Mouse (Mus musculus) T-cell, adult 2 months (primary cell): ENCODE results near the gene C1galt1.

Experiments
- DNase-seq: peaks from one replicate; pipeline ENCODE4 v3.0.0; 2022; ENCODE audit warnings: low spot score

Gene C1galt1

GRCm38 (mm10) chr6:7859161-7859560 lies 14.5 kb downstream of the C1galt1 start:
- DNase-seq: no peak

DNA sequence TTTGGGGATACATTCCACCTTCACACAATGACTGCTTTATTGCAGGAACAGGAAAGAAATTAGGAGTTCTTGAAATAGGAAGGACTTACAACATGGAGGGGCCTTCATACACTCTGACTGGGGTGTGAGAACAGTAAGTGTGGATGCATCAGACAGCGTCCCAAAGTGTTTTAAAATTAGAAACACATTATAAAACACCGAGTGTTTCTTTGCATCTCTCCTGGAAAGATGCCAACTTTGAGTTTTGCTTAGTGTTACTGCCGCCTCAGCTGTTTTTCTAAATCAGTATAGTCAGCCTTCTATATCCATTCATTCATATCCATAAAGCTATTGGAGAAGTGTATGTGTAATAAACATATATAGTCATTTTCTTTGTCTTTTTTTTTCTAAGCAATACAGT lies 16.4 kb downstream of the C1galt1 start:
- no peak for DNase-seq

GRCm38 (mm10) chr6:7863354-7863753 lies 18.7 kb downstream of the C1galt1 start:
- DNase-seq: no peak

- no peak for DNase-seq
Observed at GRCm38 (mm10) chr6:7876836-7877235, 32.2 kb downstream of the C1galt1 start.

DNA sequence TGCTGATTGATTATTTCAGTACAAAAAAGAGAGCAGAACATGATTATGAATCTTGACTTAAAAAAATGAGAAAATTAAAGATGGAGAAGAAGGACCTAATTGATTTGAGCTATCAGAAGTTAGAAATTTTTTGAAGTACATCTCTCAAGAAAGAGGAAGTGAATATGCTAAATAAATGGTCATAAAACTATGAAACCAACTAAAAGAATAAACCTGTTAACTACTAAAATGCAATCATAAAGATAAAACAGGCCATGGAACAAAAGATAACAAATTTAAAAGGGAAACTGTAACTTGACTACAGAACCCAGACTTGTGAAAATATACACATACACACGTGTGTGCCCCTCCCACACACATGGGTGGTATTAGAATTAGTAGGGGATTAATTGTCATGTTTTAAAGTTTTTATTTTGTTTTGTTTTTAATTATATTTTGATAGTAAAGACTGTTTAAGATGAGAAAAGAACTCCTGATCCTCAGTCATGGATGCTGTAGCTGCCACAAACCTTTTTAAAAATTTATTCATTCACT lies 37.0 kb downstream of the C1galt1 start:
- no peak for DNase-seq

- DNase-seq: no peak
Observed at GRCm38 (mm10) chr6:7882520-7882919, 37.9 kb downstream of the C1galt1 start.

- no peak for DNase-seq
Observed at GRCm38 (mm10) chr6:7885994-7886684, 41.5 kb downstream of the C1galt1 start.

DNA sequence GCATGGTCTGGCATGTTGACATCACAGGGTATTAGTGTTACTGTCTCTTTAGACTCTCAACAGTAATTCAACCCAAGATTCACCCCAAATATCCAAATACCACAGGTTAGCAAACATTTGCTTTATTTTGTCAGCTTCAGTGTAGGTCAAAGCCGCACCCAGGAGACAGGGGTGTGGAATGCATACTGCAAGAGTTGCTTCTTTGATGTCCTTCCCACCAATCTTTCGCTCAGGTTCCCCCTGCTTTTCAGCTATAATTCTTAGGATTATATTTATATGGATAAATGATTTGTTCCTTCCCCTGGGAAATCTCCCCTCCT lies 42.0 kb downstream of the C1galt1 start:
- no peak for DNase-seq

- DNase-seq: no peak
Observed at GRCm38 (mm10) chr6:7896339-7896738, 51.7 kb downstream of the C1galt1 start.

- DNase-seq: no peak
Observed at GRCm38 (mm10) chr6:7912015-7912414, 67.4 kb downstream of the C1galt1 start.
